Mouse (Mus musculus): Measurements from ENCODE around the gene Klf7. TPM values are rescaled to one million over a fixed set of nuclear protein-coding genes. Genes with fewer than 3 reads are reported as not detected.

Gene Klf7
- polyA plus RNA-seq, 1 experiment = 18.3 TPM

DNA sequence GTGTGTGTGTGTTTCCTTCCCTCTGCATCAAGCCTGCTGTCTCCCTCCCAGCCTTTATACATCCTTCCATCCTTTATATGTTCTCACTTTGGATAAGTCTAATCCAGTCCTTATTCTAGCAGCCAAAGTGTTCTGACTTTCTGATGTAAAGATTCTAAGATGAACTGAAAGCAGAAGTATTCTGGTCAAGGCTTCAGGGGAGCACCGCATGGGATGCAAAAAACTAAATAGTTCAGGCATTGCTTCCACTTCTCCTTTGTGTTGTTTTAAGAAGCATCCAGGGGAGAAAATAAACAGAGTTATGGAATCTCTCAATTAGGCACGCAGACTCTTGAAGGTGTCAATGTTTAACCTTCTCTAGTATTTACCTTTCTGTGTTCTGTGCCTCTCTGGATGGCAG lies 141.3 kb downstream of the Klf7 start:
- Histone ChIP-seq H3K27ac (ENCODE audit: control insufficient read depth, insufficient read depth, low read depth, low read length, poor library complexity) (no peak overlapping the region), H3K4me1 (ENCODE audit: control insufficient read depth, insufficient read depth, low read length) (no peaks in the 10 kb centered on the region), H3K4me3 (replicated peaks; ENCODE audit: control insufficient read depth, low read depth, low read length) (no peak overlapping the region)
- WGBS = 53% methylated on average over 2 of the region's 2 CpGs
- TF ChIP-seq POLR2A (IDR thresholded peaks at IDR 0.05; ENCODE audit: borderline replicate concordance, control insufficient read depth, low read depth, low read length) = no peak
- TF ChIP-seq CTCF (IDR thresholded peaks at IDR 0.05; ENCODE audit: control insufficient read depth, insufficient read depth, low read length) = no peak

All from bone marrow, adult 2 months (tissue).